ENCODE assay signal across 24 mouse cellular contexts in the genomic region with DNA sequence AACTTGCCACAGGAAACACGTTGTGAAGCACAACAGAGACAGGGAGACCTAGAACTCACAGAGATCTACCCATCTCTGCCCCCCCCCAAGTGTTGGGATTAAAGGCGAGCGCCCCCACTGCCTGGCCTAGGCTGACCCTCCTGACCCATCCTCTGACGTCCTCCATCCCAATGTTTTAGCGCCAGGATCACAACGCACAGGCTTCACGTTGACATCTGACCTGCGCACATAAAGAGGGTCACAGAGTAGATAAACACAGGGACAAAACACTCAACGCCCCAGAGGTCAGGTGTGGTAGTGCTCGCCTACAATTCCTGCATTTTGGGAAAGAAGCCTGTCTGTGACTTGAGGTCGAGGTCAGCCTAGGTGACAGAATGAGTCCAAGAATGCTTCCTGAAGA. TPM values are rescaled to one million over a fixed set of nuclear protein-coding genes. Genes with fewer than 3 reads are reported as not detected.
DNase-seq lines count a peak whose midpoint lies in the region; ATAC-seq and TF ChIP-seq lines count a peak whose summit lies in the region.
"Had no signal": no experiment of that assay in that cellular context is flagged by ENCODE, and none has a peak within 500 bp of the region (broad histone marks: within the 10 kb centered on the region; RNA-seq: fewer than 3 reads in every experiment).

No protein-coding gene starts in this region.

- no peak overlapping the region for H3K4me2 ChIP-seq in liver, embryonic 14.5 days (ENCODE audit: low read depth)
- H3K4me2 ChIP-seq in stomach, postnatal 0 days (replicated peaks; ENCODE audit: low read depth), result no peak overlapping the region
- H3K4me2 ChIP-seq in lung, postnatal 0 days (replicated peaks; ENCODE audit: low read depth, low read length), result no peak overlapping the region

- no peaks in the 10 kb centered on the region for H3K4me1 ChIP-seq in liver, embryonic 14.5 days (replicated peaks; ENCODE audit: control insufficient read depth in 2 of 2, insufficient read depth in 2 of 2, low read length in 1 of 2)
- no peaks in the 10 kb centered on the region for H3K4me1 ChIP-seq in stomach, postnatal 0 days (replicated peaks; ENCODE audit: control insufficient read depth, insufficient read depth)
- H3K4me1 ChIP-seq in lung, postnatal 0 days (ENCODE audit: insufficient read depth, low read depth, low read length), result no peaks in the 10 kb centered on the region

- H3K4me3 ChIP-seq in liver, embryonic 14.5 days (ENCODE audit: insufficient read depth in 1 of 2, low read depth in 2 of 2, low read length in 2 of 2), result no peak overlapping the region
- H3K4me3 ChIP-seq in stomach, postnatal 0 days (ENCODE audit: low read depth, low read length), result no peak overlapping the region
- H3K4me3 ChIP-seq in lung, postnatal 0 days (ENCODE audit: low read depth, low read length), result no peak overlapping the region

- no peak for ATAC-seq in liver, embryonic 14.5 days (ENCODE audit: insufficient read depth)
- no peak for ATAC-seq in stomach, postnatal 0 days (ENCODE audit: low FRiP score, low TSS enrichment)
- ATAC-seq in lung, postnatal 0 days, result no peak
- ATAC-seq: activated CD4-positive, CD25-positive, alpha-beta regulatory T cell, adult 4 months; CD4-positive, CD25-positive, alpha-beta regulatory T cell, adult 4 months; Patski had no signal

- H3K27ac ChIP-seq in liver, embryonic 14.5 days, result no peak overlapping the region
- H3K27ac ChIP-seq in stomach, postnatal 0 days (replicated peaks), result no peak overlapping the region; the same call in 1 of the 2 replicates
- H3K27ac ChIP-seq in lung, postnatal 0 days (ENCODE audit: low read length), result no peak overlapping the region

- DNase-seq in heart, adult 11 months, result peak; percentile 89
- no peak for DNase-seq in heart, postnatal 36 days
- no peak for DNase-seq in liver, embryonic 14.5 days (ENCODE audit: low read depth in 3 of 3, low spot score in 3 of 3)
- DNase-seq in liver (no peak), ES-CJ7 (ENCODE audit: low read depth, low spot score) (peak; percentile 47)
- DNase-seq in stomach, postnatal 0 days (ENCODE audit: low spot score), result peak; percentile 12
- DNase-seq in adrenal gland, postnatal 4 days (ENCODE audit: low spot score in 2 of 2), result no peak
- DNase-seq in lung, postnatal 0 days (ENCODE audit: low spot score), result no peak
- DNase-seq: adrenal gland, adult 2 months; adrenal gland, adult 8-10 months; adrenal gland, postnatal 10 days; adrenal gland, postnatal 14 days; adrenal gland, postnatal 25 days; adrenal gland, postnatal 36 days; B cell, adult 2 months; cerebellum, adult 11 months; cerebellum, adult 11-12 months; cerebellum, adult 18-20 months; cerebellum, adult 2 months had no signal

- peaks cover 18% of the 10 kb centered on the region for H3K36me3 ChIP-seq in liver, embryonic 14.5 days (replicated peaks; ENCODE audit: control insufficient read depth, insufficient read depth, low read depth)
- peaks cover 51% of the 10 kb centered on the region for H3K36me3 ChIP-seq in stomach, postnatal 0 days (ENCODE audit: control insufficient read depth, insufficient read depth, low read length)
- H3K36me3 ChIP-seq in lung, postnatal 0 days (ENCODE audit: insufficient read depth, low read length), result peaks cover 30% of the 10 kb centered on the region

- TF ChIP-seq CTCF in liver, embryonic 14.5 days (IDR thresholded peaks at IDR 0.05; ENCODE audit: low read depth), result peak; percentile 22; the same call in 1 of the 2 replicates
- no peak for TF ChIP-seq CTCF in stomach, postnatal 0 days (IDR thresholded peaks at IDR 0.05; ENCODE audit: low read depth)
- TF ChIP-seq CTCF in lung, postnatal 0 days (IDR thresholded peaks at IDR 0.05), result no peak

- no peaks in the 10 kb centered on the region for H3K27me3 ChIP-seq in liver, embryonic 14.5 days (ENCODE audit: control insufficient read depth, insufficient read depth, low read length)
- no peaks in the 10 kb centered on the region for H3K27me3 ChIP-seq in stomach, postnatal 0 days (ENCODE audit: control insufficient read depth, insufficient read depth, low read length)
- H3K27me3 ChIP-seq in lung, postnatal 0 days (replicated peaks; ENCODE audit: insufficient read depth, low read length), result no peaks in the 10 kb centered on the region
- H3K27me3 ChIP-seq: CH12.LX, Patski had no signal

- TF ChIP-seq EP300 in liver, embryonic 14.5 days (IDR thresholded peaks at IDR 0.05; ENCODE audit: low read depth), result no peak
- TF ChIP-seq EP300 in stomach, postnatal 0 days (optimal IDR thresholded peaks at IDR 0.05), result no peak
- TF ChIP-seq EP300 in lung, postnatal 0 days (IDR thresholded peaks at IDR 0.05), result no peak

- WGBS in liver, embryonic 14.5 days (ENCODE audit: insufficient replicate concordance), result 76% methylated on average over 11 of the region's 11 CpGs
- 75% methylated on average over 11 of the region's 11 CpGs for WGBS in stomach, postnatal 0 days
- 77% methylated on average over 11 of the region's 11 CpGs for WGBS in lung, postnatal 0 days

- no peak overlapping the region for H3K9ac ChIP-seq in liver, embryonic 14.5 days (replicated peaks)
- H3K9ac ChIP-seq in stomach, postnatal 0 days (ENCODE audit: low read length), result no peak overlapping the region
- no peak overlapping the region for H3K9ac ChIP-seq in lung, postnatal 0 days (replicated peaks; ENCODE audit: low read depth)

- H3K9me3 ChIP-seq in liver, embryonic 14.5 days (ENCODE audit: control insufficient read depth, low read length), result no peaks in the 10 kb centered on the region
- H3K9me3 ChIP-seq in stomach, postnatal 0 days (ENCODE audit: control insufficient read depth, low read length), result no peaks in the 10 kb centered on the region
- no peaks in the 10 kb centered on the region for H3K9me3 ChIP-seq in lung, postnatal 0 days (ENCODE audit: low read length)
- H3K9me3 ChIP-seq: G1E had no signal

- intact Hi-C loops in heart, postnatal 36 days (cut with DNase I), result no loop called here

RNA-seq across cellular contexts. Expression of a gene that starts 16.0 kb away (rescaled TPM):
- total RNA-seq in heart, postnatal 36 days (2021), result 10 to 100 TPM; 23.4 to 29.4 TPM
- polyA plus RNA-seq in liver, embryonic 14.5 days (2012; rRNA removed), result 1.8 and 2.6 TPM in 2 replicates
- 1.9 and 2.2 TPM in 2 replicates for polyA plus RNA-seq in liver, embryonic 14.5 days (2014; fragmentation: Nextera tagmentation; extraction: Ambion mirVana)
- 3.4 and 3.8 TPM in 2 replicates for polyA plus RNA-seq in stomach, postnatal 0 days (2015; fragmentation: Nextera tagmentation; extraction: Ambion mirVana)
- total RNA-seq in adrenal gland, postnatal 4 days (2021), result 10 to 100 TPM; 76.4 to 85.1 TPM
- 6.4 and 6.7 TPM in 2 replicates for polyA plus RNA-seq in lung, postnatal 0 days (2015; fragmentation: Nextera tagmentation; extraction: Ambion mirVana)

RNA-seq across cellular contexts. Expression of a gene that starts 18.9 kb away (rescaled TPM):
- total RNA-seq in heart, postnatal 36 days (2021), result 10 to 100 TPM; 45.1 to 53.3 TPM
- 16.3 and 19.7 TPM in 2 replicates for polyA plus RNA-seq in liver, embryonic 14.5 days (2012; rRNA removed)
- 15.4 and 20.6 TPM in 2 replicates for polyA plus RNA-seq in liver, embryonic 14.5 days (2014; fragmentation: Nextera tagmentation; extraction: Ambion mirVana)
- 81.5 and 87.2 TPM in 2 replicates for polyA plus RNA-seq in stomach, postnatal 0 days (2015; fragmentation: Nextera tagmentation; extraction: Ambion mirVana)
- 10 to 100 TPM; 58.9 to 59.7 TPM for total RNA-seq in adrenal gland, postnatal 4 days (2021)
- 160 TPM in 2 replicates for polyA plus RNA-seq in lung, postnatal 0 days (2015; fragmentation: Nextera tagmentation; extraction: Ambion mirVana)

RNA-seq across cellular contexts. Expression of a gene that starts 20.5 kb away (rescaled TPM):
- total RNA-seq in heart, postnatal 36 days (2021), result 10 to 100 TPM; 48.0 to 48.1 TPM
- 16.2 and 16.9 TPM in 2 replicates for polyA plus RNA-seq in liver, embryonic 14.5 days (2012; rRNA removed)
- 11.0 and 14.5 TPM in 2 replicates for polyA plus RNA-seq in liver, embryonic 14.5 days (2014; fragmentation: Nextera tagmentation; extraction: Ambion mirVana)
- polyA plus RNA-seq in stomach, postnatal 0 days (2015; fragmentation: Nextera tagmentation; extraction: Ambion mirVana), result 14.9 and 18.6 TPM in 2 replicates
- total RNA-seq in adrenal gland, postnatal 4 days (2021), result 100 to 1,000 TPM; 114 TPM
- polyA plus RNA-seq in lung, postnatal 0 days (2015; fragmentation: Nextera tagmentation; extraction: Ambion mirVana), result 18.1 and 20.5 TPM in 2 replicates

RNA-seq across cellular contexts. Expression of a gene that starts 25.5 kb away (rescaled TPM):
- total RNA-seq in heart, postnatal 36 days (2021), result 10 to 100 TPM; 30.3 to 32.1 TPM
- 24.5 and 26.4 TPM in 2 replicates for polyA plus RNA-seq in liver, embryonic 14.5 days (2012; rRNA removed)
- polyA plus RNA-seq in liver, embryonic 14.5 days (2014; fragmentation: Nextera tagmentation; extraction: Ambion mirVana), result 23.1 and 27.4 TPM in 2 replicates
- 43.0 and 44.1 TPM in 2 replicates for polyA plus RNA-seq in stomach, postnatal 0 days (2015; fragmentation: Nextera tagmentation; extraction: Ambion mirVana)
- total RNA-seq in adrenal gland, postnatal 4 days (2021), result 10 to 100 TPM; 61.1 to 71.2 TPM
- 54.6 and 62.8 TPM in 2 replicates for polyA plus RNA-seq in lung, postnatal 0 days (2015; fragmentation: Nextera tagmentation; extraction: Ambion mirVana)

RNA-seq across cellular contexts. Expression of a gene that starts 25.8 kb away (rescaled TPM):
- 1 to 10 TPM; 7.7 to 7.9 TPM for total RNA-seq in heart, postnatal 36 days (2021)
- polyA plus RNA-seq in liver, embryonic 14.5 days (2012; rRNA removed), result 8.5 and 10.1 TPM in 2 replicates
- 6.2 and 7.3 TPM in 2 replicates for polyA plus RNA-seq in liver, embryonic 14.5 days (2014; fragmentation: Nextera tagmentation; extraction: Ambion mirVana)
- polyA plus RNA-seq in stomach, postnatal 0 days (2015; fragmentation: Nextera tagmentation; extraction: Ambion mirVana), result 33.6 and 37.4 TPM in 2 replicates
- 10 to 100 TPM; 17.9 to 18.6 TPM for total RNA-seq in adrenal gland, postnatal 4 days (2021)
- 36.8 and 40.8 TPM in 2 replicates for polyA plus RNA-seq in lung, postnatal 0 days (2015; fragmentation: Nextera tagmentation; extraction: Ambion mirVana)

Comparison
In these comparisons a context has a peak if more than half of its experiments do, and no peak if none do; other contexts are left out.
1. DNase-seq: peak in heart, adult 11 months (single experiment), ES-CJ7 (single experiment) and stomach, postnatal 0 days (single experiment); none in heart, postnatal 36 days (0 of 2), liver, embryonic 14.5 days (0 of 3), liver (single experiment), adrenal gland, postnatal 4 days (0 of 2) and lung, postnatal 0 days (single experiment).